Mouse (Mus musculus) stomach, postnatal 0 days (tissue): Measurements from ENCODE around the gene Ei24.

Experiments
- CTCF ChIP-seq: IDR thresholded peaks from 2 replicates; pipeline ENCODE4 v1.5.1; 2016; ENCODE audit warnings: antibody characterized with exemption, low read depth, mild to moderate bottlenecking, moderate library complexity
- EP300 ChIP-seq: optimal IDR thresholded peaks from 2 replicates; pipeline ENCODE3; 2016; ENCODE audit warnings: antibody characterized with exemption

DNA sequence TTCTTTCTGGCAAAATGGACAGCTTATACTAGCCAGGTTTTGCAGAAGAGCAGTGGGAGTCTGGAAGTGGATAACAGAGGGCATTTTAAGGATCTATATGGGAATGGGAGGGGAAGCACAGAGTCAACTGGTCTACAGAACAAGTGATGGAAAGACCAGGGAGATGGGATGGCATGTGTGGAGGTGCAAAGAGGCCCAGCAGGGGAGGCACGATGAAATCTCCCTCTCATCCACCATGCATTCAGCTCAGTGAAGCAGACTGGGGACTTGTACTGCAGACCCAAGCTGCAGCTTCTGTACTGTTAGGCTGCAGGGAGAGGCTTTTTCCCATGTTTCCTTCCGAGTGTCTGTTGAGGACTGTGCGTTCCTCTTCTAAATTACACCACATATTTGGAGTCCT lies 36.7 kb upstream of the Ei24 start:
- no peak for TF ChIP-seq CTCF
- no peak for TF ChIP-seq EP300
